Mouse (Mus musculus): ENCODE data around the gene Tas2r114. TPM values are rescaled to one million over a fixed set of nuclear protein-coding genes. Genes with fewer than 3 reads are reported as not detected.

Gene Tas2r114
- polyA plus RNA-seq (2014; fragmentation: Nextera tagmentation; extraction: Ambion mirVana), result not detected in 2 replicates

DNA sequence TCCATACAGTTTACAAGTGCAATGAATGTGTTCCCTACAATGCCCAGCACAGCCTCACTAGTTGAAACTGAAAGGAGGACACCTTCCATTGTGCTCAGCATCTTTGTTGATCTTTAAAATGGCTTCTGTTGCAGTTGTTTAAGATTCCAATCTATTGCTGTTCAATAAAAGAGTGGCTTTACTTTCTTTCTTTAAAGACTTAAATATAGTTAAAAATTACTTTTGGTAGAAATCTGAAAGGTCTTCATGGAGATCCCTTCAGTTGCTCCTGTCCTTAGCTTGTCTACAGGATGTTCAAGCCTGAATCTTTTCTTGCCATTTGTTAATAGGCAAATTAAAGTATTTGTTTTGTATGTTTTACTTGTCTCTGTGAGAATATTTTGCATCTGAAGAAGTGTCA, at the start of gene Tas2r114:
Gene Tas2r114, minus strand, starts transcription at position 101 of the 400 bp plus-strand sequence.
- ATAC-seq (replicated peaks; ENCODE audit: low FRiP score, low TSS enrichment, low read depth) (no peak), DNase-seq (ENCODE audit: low spot score) (no peak)
- H3K4me3 ChIP-seq (ENCODE audit: low read depth, low read length), result no peak within 1 kb of the TSS
- H3K27me3 ChIP-seq (replicated peaks; ENCODE audit: control insufficient read depth, insufficient read depth, low read length), result no peaks in the 10 kb centered on the region
- no peaks in the 10 kb centered on the region for H3K36me3 ChIP-seq (ENCODE audit: control insufficient read depth, insufficient read depth, low read length)
- no peaks in the 10 kb centered on the region; the same call in 1 of the 2 replicates for H3K9me3 ChIP-seq (ENCODE audit: control insufficient read depth, low read length)
- no peak within 1 kb of the TSS for H3K27ac ChIP-seq (ENCODE audit: low read depth)
- H3K4me1 ChIP-seq (replicated peaks; ENCODE audit: control insufficient read depth, insufficient read depth, low read length), result no peaks in the 10 kb centered on the region
- no peak within 1 kb of the TSS for H3K9ac ChIP-seq (ENCODE audit: low read length)
- no peak within 1 kb of the TSS for H3K4me2 ChIP-seq (ENCODE audit: low read length)

DNA sequence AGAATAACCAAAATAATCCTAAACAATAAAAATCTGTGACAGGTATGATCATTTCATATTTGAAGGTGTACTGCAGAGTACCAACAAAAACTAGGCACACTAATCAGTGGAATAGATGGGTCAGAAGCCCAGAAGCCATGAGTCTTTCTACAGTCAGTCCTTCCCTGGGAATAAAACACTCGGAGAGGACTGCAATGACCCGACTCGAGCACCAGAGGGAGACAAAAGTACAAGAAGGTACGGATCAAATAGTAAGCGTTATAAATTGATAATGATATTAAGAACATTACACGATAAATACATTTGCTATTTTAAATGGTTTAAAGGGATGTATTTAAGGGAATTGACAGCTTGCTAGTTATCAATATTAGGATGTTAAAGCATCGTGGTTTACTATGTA, 22.9 kb upstream of the Tas2r114 start:
- H3K27ac ChIP-seq (ENCODE audit: low read depth), result no peak overlapping the region
- DNase-seq (ENCODE audit: low spot score) (no peak), ATAC-seq (replicated peaks; ENCODE audit: low FRiP score, low TSS enrichment, low read depth) (no peak)
- no peaks in the 10 kb centered on the region for H3K4me1 ChIP-seq (replicated peaks; ENCODE audit: control insufficient read depth, insufficient read depth, low read length)
- no peaks in the 10 kb centered on the region for H3K27me3 ChIP-seq (replicated peaks; ENCODE audit: control insufficient read depth, insufficient read depth, low read length)
- H3K36me3 ChIP-seq (ENCODE audit: control insufficient read depth, insufficient read depth, low read length), result no peaks in the 10 kb centered on the region
- 0 out of 2 replicates have a peak, but pooled peaks cover 4% of the 10 kb centered on the region for H3K9me3 ChIP-seq (ENCODE audit: control insufficient read depth, low read length)
- no peak overlapping the region for H3K4me3 ChIP-seq (ENCODE audit: low read depth, low read length)
- no peak overlapping the region for H3K9ac ChIP-seq (ENCODE audit: low read length)
- WGBS, result 44% methylated on average over 7 of the region's 7 CpGs
- no peak overlapping the region for H3K4me2 ChIP-seq (ENCODE audit: low read length)

- H3K9ac ChIP-seq (ENCODE audit: low read length), result no peak within 1 kb of the TSS
- H3K36me3 ChIP-seq (ENCODE audit: control insufficient read depth, insufficient read depth, low read length), result no peaks in the 10 kb centered on the region
- H3K9me3 ChIP-seq (ENCODE audit: control insufficient read depth, low read length), result no peaks in the 10 kb centered on the region; the same call in 1 of the 2 replicates
- ATAC-seq (replicated peaks; ENCODE audit: low FRiP score, low TSS enrichment, low read depth) (no peak), DNase-seq (ENCODE audit: low spot score) (no peak)
- no peaks in the 10 kb centered on the region for H3K4me1 ChIP-seq (replicated peaks; ENCODE audit: control insufficient read depth, insufficient read depth, low read length)
- H3K4me3 ChIP-seq (ENCODE audit: low read depth, low read length), result no peak within 1 kb of the TSS
- no peak within 1 kb of the TSS for H3K4me2 ChIP-seq (ENCODE audit: low read length)
- H3K27me3 ChIP-seq (replicated peaks; ENCODE audit: control insufficient read depth, insufficient read depth, low read length), result no peaks in the 10 kb centered on the region
- H3K27ac ChIP-seq (ENCODE audit: low read depth), result no peak within 1 kb of the TSS
- 81% methylated on average over 1 of the region's 1 CpGs for WGBS
Measured at GRCm38 (mm10) chr6:131687395-131687794, 2.5 kb downstream of the Tas2r114 start, which contains the start of gene Tas2r105. TSS of gene Tas2r105 (minus strand) at chr6:131687495.

DNA sequence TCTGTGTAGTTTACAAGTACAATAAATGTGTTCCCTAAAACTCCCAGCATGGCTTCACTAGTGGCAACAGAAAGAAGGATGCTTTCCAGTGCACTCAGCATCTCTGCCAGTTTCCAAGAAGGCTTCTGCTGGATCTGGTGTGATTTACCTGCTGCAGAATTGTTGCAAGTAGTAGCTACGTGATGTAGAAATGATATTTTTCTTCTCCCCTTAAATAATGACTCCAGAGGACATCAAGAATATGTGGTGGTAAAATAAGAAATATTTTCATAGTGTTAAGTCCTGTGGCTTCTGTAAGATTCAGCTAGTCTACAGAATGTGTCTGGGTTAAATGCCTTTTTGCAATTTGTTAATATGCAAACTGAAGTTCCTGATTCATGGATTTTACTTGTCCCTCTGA, 4.2 kb downstream of the Tas2r114 start, which contains the start of gene Tas2r104:
Gene Tas2r104, minus strand, starts transcription at position 101 of the 400 bp plus-strand sequence.
- no peak for DNase-seq (ENCODE audit: low spot score)
- no peaks in the 10 kb centered on the region for H3K27me3 ChIP-seq (replicated peaks; ENCODE audit: control insufficient read depth, insufficient read depth, low read length)
- no peak within 1 kb of the TSS for H3K4me2 ChIP-seq (ENCODE audit: low read length)
- H3K9me3 ChIP-seq (ENCODE audit: control insufficient read depth, low read length), result no peaks in the 10 kb centered on the region
- no peaks in the 10 kb centered on the region for H3K36me3 ChIP-seq (ENCODE audit: control insufficient read depth, insufficient read depth, low read length)
- no peak within 1 kb of the TSS for H3K9ac ChIP-seq (ENCODE audit: low read length)
- WGBS, result 70% methylated on average over 1 of the region's 1 CpGs
- H3K27ac ChIP-seq (ENCODE audit: low read depth), result no peak within 1 kb of the TSS
- no peak for ATAC-seq (replicated peaks; ENCODE audit: low FRiP score, low TSS enrichment, low read depth)
- no peaks in the 10 kb centered on the region for H3K4me1 ChIP-seq (replicated peaks; ENCODE audit: control insufficient read depth, insufficient read depth, low read length)
- no peak within 1 kb of the TSS for H3K4me3 ChIP-seq (ENCODE audit: low read depth, low read length)

- 68% methylated on average over 3 of the region's 3 CpGs for WGBS
- ATAC-seq (replicated peaks; ENCODE audit: low FRiP score, low TSS enrichment, low read depth), result no peak
Measured at GRCm38 (mm10) chr6:131678786-131679185, 11.1 kb downstream of the Tas2r114 start, which contains the start of gene Tas2r106. TSS of gene Tas2r106 (minus strand) at chr6:131678886.

GRCm38 (mm10) chr6:131660049-131660448, 29.8 kb downstream of the Tas2r114 start, which contains the start of gene Tas2r107:
TSS of gene Tas2r107 (minus strand) at chr6:131660149.
- H3K4me3 ChIP-seq (ENCODE audit: low read depth, low read length), result no peak within 1 kb of the TSS
- DNase-seq (ENCODE audit: low spot score) (no peak), ATAC-seq (replicated peaks; ENCODE audit: low FRiP score, low TSS enrichment, low read depth) (no peak)
- H3K4me2 ChIP-seq (ENCODE audit: low read length), result no peak within 1 kb of the TSS
- no peak within 1 kb of the TSS for H3K27ac ChIP-seq (ENCODE audit: low read depth)
- no peaks in the 10 kb centered on the region for H3K9me3 ChIP-seq (ENCODE audit: control insufficient read depth, low read length)
- no peaks in the 10 kb centered on the region for H3K4me1 ChIP-seq (replicated peaks; ENCODE audit: control insufficient read depth, insufficient read depth, low read length)
- no peaks in the 10 kb centered on the region for H3K36me3 ChIP-seq (ENCODE audit: control insufficient read depth, insufficient read depth, low read length)
- no peaks in the 10 kb centered on the region for H3K27me3 ChIP-seq (replicated peaks; ENCODE audit: control insufficient read depth, insufficient read depth, low read length)
- no peak within 1 kb of the TSS for H3K9ac ChIP-seq (ENCODE audit: low read length)

More at GRCm38 (mm10) chr6:131678786-131679185, 11.1 kb downstream of the Tas2r114 start, which contains the start of gene Tas2r106:
- H3K27me3 ChIP-seq (replicated peaks; ENCODE audit: control insufficient read depth, insufficient read depth, low read length), result no peaks in the 10 kb centered on the region
- H3K4me2 ChIP-seq (ENCODE audit: low read length), result no peak within 1 kb of the TSS
- no peak within 1 kb of the TSS for H3K4me3 ChIP-seq (ENCODE audit: low read depth, low read length)
- no peaks in the 10 kb centered on the region for H3K36me3 ChIP-seq (ENCODE audit: control insufficient read depth, insufficient read depth, low read length)
- no peaks in the 10 kb centered on the region for H3K4me1 ChIP-seq (replicated peaks; ENCODE audit: control insufficient read depth, insufficient read depth, low read length)
- no peaks in the 10 kb centered on the region for H3K9me3 ChIP-seq (ENCODE audit: control insufficient read depth, low read length)
- H3K27ac ChIP-seq (ENCODE audit: low read depth), result no peak within 1 kb of the TSS
- H3K9ac ChIP-seq (ENCODE audit: low read length), result no peak within 1 kb of the TSS
- DNase-seq (ENCODE audit: low spot score), result no peak

Other genes starting within 250 kb of the Tas2r114 start
- gene 5430401F13Rik, start 203.7 kb downstream of the Tas2r114 start, polyA plus RNA-seq (2014; fragmentation: Nextera tagmentation; extraction: Ambion mirVana), result not detected in 2 replicates
- not detected in 2 replicates for gene Gm6619, start 203.7 kb downstream of the Tas2r114 start, polyA plus RNA-seq (2014; fragmentation: Nextera tagmentation; extraction: Ambion mirVana)
- gene Tas2r130, start 59.2 kb downstream of the Tas2r114 start, polyA plus RNA-seq (2014; fragmentation: Nextera tagmentation; extraction: Ambion mirVana), result not detected in 2 replicates
- not detected in 2 replicates for gene Tas2r107, start 29.9 kb downstream of the Tas2r114 start, polyA plus RNA-seq (2014; fragmentation: Nextera tagmentation; extraction: Ambion mirVana)
- not detected in 2 replicates for gene Tas2r106, start 11.2 kb downstream of the Tas2r114 start, polyA plus RNA-seq (2014; fragmentation: Nextera tagmentation; extraction: Ambion mirVana)
- gene Tas2r104, start 4.3 kb downstream of the Tas2r114 start, polyA plus RNA-seq (2014; fragmentation: Nextera tagmentation; extraction: Ambion mirVana), result not detected in 2 replicates
- not detected in 2 replicates for gene Tas2r105, start 2.6 kb downstream of the Tas2r114 start, polyA plus RNA-seq (2014; fragmentation: Nextera tagmentation; extraction: Ambion mirVana)